Mouse (Mus musculus): ENCODE data around the gene Supt4a.

DNA sequence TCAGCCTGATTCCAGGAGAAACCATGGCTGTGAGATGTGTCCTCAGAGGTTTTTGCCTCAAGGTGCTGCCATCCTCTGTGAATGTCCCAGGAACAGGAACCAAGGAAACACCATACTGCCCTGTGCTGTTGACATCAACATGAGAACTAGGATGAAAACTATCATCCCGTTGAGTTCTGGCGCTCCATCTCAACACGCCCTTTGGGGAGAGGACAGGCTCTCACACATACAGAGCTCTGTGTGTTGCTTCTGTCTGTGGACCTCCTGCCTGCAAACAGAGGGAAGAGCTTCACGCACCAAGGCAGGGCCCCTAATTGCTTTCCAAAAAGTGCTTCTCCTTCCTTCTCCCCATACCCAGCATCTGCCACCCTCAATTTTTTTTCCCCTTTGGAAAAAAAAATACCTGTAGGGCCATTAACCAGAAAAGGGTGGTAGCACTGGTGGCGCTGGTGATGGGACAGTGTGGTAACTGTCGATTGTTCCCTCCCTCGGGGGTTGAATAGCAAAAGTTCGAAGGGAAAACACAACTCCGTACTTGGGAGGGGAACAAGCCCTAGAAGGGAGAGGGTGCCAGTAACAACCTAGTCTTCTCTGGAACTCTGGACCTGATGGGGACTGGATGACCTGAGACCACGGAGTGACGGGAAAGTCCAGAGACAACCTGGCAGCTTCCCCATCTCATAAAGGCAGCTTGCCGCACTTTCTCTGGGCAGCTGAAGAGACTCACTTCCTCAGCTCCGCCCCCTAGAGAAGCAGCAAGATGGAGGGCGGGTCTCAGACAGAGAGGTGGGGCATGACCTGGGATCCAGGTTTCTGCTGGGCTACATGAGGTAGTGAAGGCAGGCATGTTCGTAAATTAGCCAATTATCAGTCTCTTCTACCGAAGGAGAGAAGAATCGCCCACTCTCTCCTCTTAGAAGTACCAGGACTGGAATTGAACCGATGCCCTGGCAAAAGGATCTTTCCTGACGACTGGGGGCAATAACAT lies 11.1 kb downstream of the Supt4a start:
- TF ChIP-seq CTCF (IDR thresholded peaks at IDR 0.05; ENCODE audit: extremely low read depth, insufficient read depth, insufficient read length, insufficient replicate concordance) (no peak), POLR2A (IDR thresholded peaks at IDR 0.05; ENCODE audit: low read depth, low read length) (peak; percentile 98)
